Mouse (Mus musculus) limb, embryonic 11.5 days (tissue): Measurements from ENCODE around the gene Mixl1. TPM values are rescaled to one million over a fixed set of nuclear protein-coding genes. Genes with fewer than 3 reads are reported as not detected.

Source experiments
- ATAC-seq: fragments of 200-750 bp; cut with Nextera tagmentation; 2 replicates; pipeline ENCODE4 v1.8.0; 2017; ENCODE audit warnings: low read depth; ENCODE audit not compliant: insufficient number of reproducible peaks, low FRiP score, low TSS enrichment
- DNase-seq: peaks from one replicate; pipeline ENCODE4 v3.0.0-alpha.2; 2015; ENCODE audit warnings: low spot score
- H3K27ac ChIP-seq: fragments of 300-500 bp; sonication (generic); replicated peaks from 2 replicates; pipeline ENCODE4 v1.5.1; 2014; ENCODE audit warnings: low read depth, mild to moderate bottlenecking, low read length
- H3K27me3 ChIP-seq: fragments of 300-500 bp; sonication (generic); 2 replicates; pipeline ENCODE4 v1.6.1; 2014; ENCODE audit warnings: mild to moderate bottlenecking, low read length, mixed read lengths; ENCODE audit not compliant: control insufficient read depth, insufficient read depth
- H3K36me3 ChIP-seq: fragments of 300-500 bp; sonication (generic); 2 replicates; pipeline ENCODE4 v1.6.1; 2014; ENCODE audit warnings: mild to moderate bottlenecking, low read length, moderate library complexity, mixed read lengths; ENCODE audit not compliant: control insufficient read depth, insufficient read depth
- H3K4me1 ChIP-seq: fragments of 300-500 bp; sonication (generic); 2 replicates; pipeline ENCODE4 v1.6.1; 2014; ENCODE audit warnings: low read length, mixed read lengths; ENCODE audit not compliant: control insufficient read depth, insufficient read depth
- H3K4me2 ChIP-seq: fragments of 300-500 bp; sonication (generic); 2 replicates; pipeline ENCODE4 v1.6.1; 2014; ENCODE audit warnings: low read depth, mild to moderate bottlenecking, moderate library complexity; ENCODE audit not compliant: severe bottlenecking
- H3K4me3 ChIP-seq: fragments of 300-500 bp; sonication (generic); 2 replicates; pipeline ENCODE4 v1.5.1; 2014; ENCODE audit warnings: low read depth, low read length
- H3K9ac ChIP-seq: fragments of 300-500 bp; sonication (generic); 2 replicates; pipeline ENCODE4 v1.6.1; 2014; ENCODE audit warnings: mild to moderate bottlenecking, low read length
- H3K9me3 ChIP-seq: fragments of 300-500 bp; sonication (generic); 2 replicates; pipeline ENCODE4 v1.6.1; 2016; ENCODE audit warnings: low read length; ENCODE audit not compliant: control insufficient read depth
- WGBS: fragments of 180-500 bp; shearing (Covaris S2); extraction: QIAGEN DNeasy Blood & Tissue Kit; methylation state at CpG from one replicate; pipeline ENCODE4 v1.1.7; 2014; 5-methylcytosine and 5-hydroxymethylcytosine counted together
- polyA plus RNA-seq: library from polyadenylated mRNA; unstranded; fragments of >200 nt; fragmentation: Nextera tagmentation; extraction: Ambion mirVana; gene quantifications from 2 replicates; pipeline ENCODE4 v1.2.1, GENCODE M21; 2014

Mixl1 gene
- polyA plus RNA-seq: 0.15 and 0.18 TPM in 2 replicates

DNA sequence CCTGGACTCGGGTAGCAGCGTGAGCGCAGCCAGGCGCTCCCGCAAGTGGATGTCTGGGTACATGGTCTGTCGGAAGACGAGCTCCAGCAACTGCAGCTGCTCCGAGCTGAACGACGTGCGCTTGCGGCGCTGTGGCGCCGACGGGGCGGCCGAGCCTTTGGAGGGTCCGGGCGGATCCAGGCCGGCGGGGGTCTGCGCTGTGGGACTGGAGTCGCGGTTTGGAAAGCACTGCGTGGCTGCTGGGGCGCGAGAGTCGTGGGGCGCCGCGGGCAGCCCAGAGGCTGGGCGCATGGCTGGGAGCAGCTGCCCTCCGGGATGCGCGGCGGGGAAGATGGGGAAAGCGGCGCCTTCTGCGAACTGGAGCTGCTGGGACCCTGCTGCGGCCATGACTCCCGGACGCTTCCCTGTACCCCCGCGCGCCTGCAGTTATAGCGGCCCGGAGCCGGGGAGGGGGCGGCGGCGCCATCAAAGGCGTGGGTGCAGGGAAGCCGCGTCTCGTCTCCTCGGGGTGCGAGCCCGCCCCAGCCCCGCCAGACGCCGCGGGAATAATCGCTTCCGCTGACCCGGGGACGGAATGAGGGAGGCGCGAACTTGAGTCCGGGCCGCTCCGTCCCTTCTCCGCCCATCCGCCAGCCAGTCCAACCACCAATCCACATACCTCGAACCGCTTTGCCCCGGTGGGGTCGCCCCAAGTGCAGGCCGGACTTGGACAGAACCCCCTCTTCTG is at the start of gene Mixl1:
Mixl1 (minus strand) TSS at position 409 of the 727 bp plus-strand sequence.
- Histone ChIP-seq H3K4me2 (peak within 1 kb of the TSS; percentile 64), H3K4me1 (peaks cover 5% of the 10 kb centered on the region; the same call in 1 of the 2 replicates), H3K4me3 (peak within 1 kb of the TSS; percentile 43), H3K9ac (no peak within 1 kb of the TSS; the same call in 1 of the 2 replicates), H3K36me3 (no peaks in the 10 kb centered on the region), H3K27me3 (peaks cover 31% of the 10 kb centered on the region), H3K27ac (no peak within 1 kb of the TSS), H3K9me3 (no peaks in the 10 kb centered on the region)
- DNase-seq: peak; percentile 62
- peak; percentile 54 for ATAC-seq
- WGBS: under 1% methylated on average over 74 of the region's 79 CpGs

DNA sequence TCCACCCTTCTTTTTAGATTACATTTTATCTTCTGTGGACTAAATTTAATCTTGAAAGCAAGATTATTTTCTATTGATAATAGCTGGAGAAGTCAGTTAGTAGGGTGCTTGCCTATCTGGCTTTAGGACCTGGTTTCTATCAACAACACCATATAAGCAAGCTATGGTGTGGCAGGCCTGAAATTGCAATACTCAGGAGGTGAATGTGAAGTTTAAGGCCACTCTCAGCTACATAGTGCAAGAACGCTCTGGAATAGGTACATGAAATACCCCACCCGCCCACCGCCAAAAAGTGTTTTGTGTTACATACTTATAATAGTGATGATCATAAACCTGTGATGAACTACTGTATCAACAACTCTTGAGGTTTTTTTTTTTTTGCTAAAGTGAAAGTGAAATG is 32.4 kb upstream of the Mixl1 start:
- H3K36me3 ChIP-seq: peaks cover 3% of the 10 kb centered on the region
- H3K27ac ChIP-seq: no peak overlapping the region
- 93% methylated on average over 3 of the region's 3 CpGs for WGBS
- H3K4me3 ChIP-seq: no peak overlapping the region
- ATAC-seq: no peak
- no peaks in the 10 kb centered on the region; the same call in 1 of the 2 replicates for H3K4me1 ChIP-seq
- H3K27me3 ChIP-seq: no peaks in the 10 kb centered on the region
- no peak overlapping the region for H3K4me2 ChIP-seq
- no peaks in the 10 kb centered on the region for H3K9me3 ChIP-seq
- no peak overlapping the region for H3K9ac ChIP-seq
- DNase-seq: no peak

DNA sequence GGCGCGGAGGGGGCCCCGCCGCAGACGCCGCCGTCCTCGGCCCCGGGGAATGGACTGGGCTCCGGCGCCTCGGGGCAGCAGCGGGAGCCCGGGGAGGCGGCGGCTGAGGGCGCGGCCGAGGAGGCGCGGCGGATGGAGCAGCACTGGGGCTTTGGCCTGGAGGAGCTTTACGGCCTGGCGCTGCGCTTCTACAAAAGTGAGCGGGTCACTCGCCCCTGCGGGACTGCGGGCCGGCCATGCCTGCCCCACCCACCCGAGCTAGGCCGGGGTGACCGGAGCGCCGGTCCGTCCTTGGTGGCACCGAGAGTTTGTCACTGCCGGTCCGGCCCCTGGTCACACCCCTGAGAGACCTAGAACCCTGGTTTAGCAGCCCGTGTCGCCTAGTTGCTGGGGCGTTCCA is 29.3 kb upstream of the Mixl1 start:
- H3K4me3 ChIP-seq: peak overlapping the region; percentile 97
- 0% methylated on average over 41 of the region's 42 CpGs for WGBS
- H3K36me3 ChIP-seq: no peaks in the 10 kb centered on the region
- H3K9me3 ChIP-seq: no peaks in the 10 kb centered on the region
- peak overlapping the region; percentile 50 for H3K4me2 ChIP-seq
- no peak for DNase-seq
- no peaks in the 10 kb centered on the region for H3K27me3 ChIP-seq
- peak overlapping the region; percentile 84 for H3K27ac ChIP-seq
- H3K4me1 ChIP-seq: no peaks in the 10 kb centered on the region; the same call in 1 of the 2 replicates
- no peak; the same call in 1 of the 2 replicates for ATAC-seq
- H3K9ac ChIP-seq: peak overlapping the region; percentile 96

DNA sequence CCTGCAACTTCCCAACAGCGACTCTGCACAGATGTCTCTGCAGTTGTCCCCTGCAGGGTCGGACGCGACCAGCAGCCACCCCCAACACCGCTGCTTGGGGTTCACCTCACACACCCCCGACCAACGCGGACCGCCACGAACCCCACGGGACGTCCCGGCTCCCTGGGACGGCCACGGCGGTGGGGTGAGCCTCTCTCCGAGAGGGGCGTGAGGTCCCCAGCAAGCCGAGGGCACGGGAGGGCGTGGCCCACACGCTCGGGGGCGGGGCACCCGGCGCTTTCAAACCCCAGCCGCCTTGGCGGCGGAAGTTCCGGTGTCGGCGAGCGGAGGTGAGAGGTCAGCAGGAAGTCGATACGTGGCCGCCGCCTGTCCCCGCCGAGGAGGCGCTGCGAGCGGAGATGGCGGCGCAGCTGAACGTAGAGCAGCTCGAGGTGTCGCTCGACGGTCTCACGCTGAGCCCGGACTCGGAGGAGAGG is 28.9 kb upstream of the Mixl1 start, which contains the start of gene Acbd3:
Acbd3 (plus strand) TSS at position 340 of the 476 bp plus-strand sequence.
- no peaks in the 10 kb centered on the region for H3K36me3 ChIP-seq
- H3K27ac ChIP-seq: peak within 1 kb of the TSS; percentile 84
- peak; percentile 92 for ATAC-seq
- H3K9me3 ChIP-seq: no peaks in the 10 kb centered on the region
- 0% methylated on average over 52 of the region's 52 CpGs for WGBS
- peak within 1 kb of the TSS; percentile 97 for H3K4me3 ChIP-seq
- peak within 1 kb of the TSS; percentile 96 for H3K9ac ChIP-seq
- no peaks in the 10 kb centered on the region; the same call in 1 of the 2 replicates for H3K4me1 ChIP-seq
- DNase-seq: peak; percentile 94
- no peaks in the 10 kb centered on the region for H3K27me3 ChIP-seq
- H3K4me2 ChIP-seq: peak within 1 kb of the TSS; percentile 56

DNA sequence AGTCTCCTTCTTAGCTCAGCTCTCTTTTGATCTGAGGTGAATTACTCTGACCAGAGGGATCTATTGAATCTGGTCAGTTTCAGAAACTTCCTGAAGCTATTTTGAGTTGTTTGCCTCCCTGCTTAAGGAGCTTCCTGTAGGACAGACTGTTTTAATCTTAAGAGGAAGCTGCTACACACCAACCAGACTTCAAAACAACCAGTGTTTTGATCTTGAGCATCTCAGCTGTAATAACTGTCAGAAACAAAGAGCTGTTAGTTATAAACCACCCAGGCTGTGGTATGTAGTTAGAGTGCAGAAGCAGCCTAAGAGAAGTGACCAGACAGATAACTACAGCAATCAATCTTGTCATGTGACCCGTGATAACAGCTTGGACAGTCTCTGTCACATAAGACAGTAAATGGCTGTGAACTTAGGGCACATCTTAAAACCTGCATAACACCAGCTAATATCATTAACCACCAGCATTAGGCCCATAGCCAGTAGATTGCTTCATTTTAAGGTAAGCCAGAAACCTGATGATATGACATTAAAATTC is 26.9 kb upstream of the Mixl1 start:
- ATAC-seq: no peak
- no peak overlapping the region for H3K4me2 ChIP-seq
- H3K27ac ChIP-seq: no peak overlapping the region
- no peaks in the 10 kb centered on the region; the same call in 1 of the 2 replicates for H3K4me1 ChIP-seq
- H3K36me3 ChIP-seq: no peaks in the 10 kb centered on the region
- no peak overlapping the region for H3K9ac ChIP-seq
- H3K27me3 ChIP-seq: no peaks in the 10 kb centered on the region
- no peak overlapping the region for H3K4me3 ChIP-seq
- H3K9me3 ChIP-seq: no peaks in the 10 kb centered on the region
- 17% methylated on average over 1 of the region's 1 CpGs for WGBS
- no peak for DNase-seq

DNA sequence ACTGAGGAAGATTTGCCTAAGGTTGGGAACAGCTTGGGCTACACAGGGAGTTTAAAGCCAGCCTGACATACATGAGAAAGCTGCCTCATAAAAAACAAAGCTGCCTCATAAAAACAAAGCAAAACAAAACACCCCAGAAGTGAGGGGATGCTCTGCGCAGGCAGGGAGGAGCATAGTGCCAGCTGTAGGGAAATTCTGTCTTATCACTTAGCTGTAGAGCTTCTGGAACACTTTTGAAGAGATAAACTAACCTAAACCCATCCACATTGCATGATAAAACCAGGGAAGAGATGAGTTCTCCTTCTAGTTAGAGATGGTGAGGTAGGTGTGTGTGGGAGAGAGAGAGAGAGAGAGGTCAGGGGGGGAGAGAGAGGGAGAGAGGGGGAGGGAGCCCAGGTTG is 25.8 kb upstream of the Mixl1 start:
- Histone ChIP-seq H3K27me3 (no peaks in the 10 kb centered on the region), H3K27ac (no peak overlapping the region), H3K36me3 (no peaks in the 10 kb centered on the region), H3K9me3 (no peaks in the 10 kb centered on the region), H3K4me3 (no peak overlapping the region), H3K4me1 (no peaks in the 10 kb centered on the region; the same call in 1 of the 2 replicates), H3K9ac (no peak overlapping the region), H3K4me2 (no peak overlapping the region)
- 61% methylated on average over 1 of the region's 1 CpGs for WGBS
- DNase-seq (no peak), ATAC-seq (no peak)

DNA sequence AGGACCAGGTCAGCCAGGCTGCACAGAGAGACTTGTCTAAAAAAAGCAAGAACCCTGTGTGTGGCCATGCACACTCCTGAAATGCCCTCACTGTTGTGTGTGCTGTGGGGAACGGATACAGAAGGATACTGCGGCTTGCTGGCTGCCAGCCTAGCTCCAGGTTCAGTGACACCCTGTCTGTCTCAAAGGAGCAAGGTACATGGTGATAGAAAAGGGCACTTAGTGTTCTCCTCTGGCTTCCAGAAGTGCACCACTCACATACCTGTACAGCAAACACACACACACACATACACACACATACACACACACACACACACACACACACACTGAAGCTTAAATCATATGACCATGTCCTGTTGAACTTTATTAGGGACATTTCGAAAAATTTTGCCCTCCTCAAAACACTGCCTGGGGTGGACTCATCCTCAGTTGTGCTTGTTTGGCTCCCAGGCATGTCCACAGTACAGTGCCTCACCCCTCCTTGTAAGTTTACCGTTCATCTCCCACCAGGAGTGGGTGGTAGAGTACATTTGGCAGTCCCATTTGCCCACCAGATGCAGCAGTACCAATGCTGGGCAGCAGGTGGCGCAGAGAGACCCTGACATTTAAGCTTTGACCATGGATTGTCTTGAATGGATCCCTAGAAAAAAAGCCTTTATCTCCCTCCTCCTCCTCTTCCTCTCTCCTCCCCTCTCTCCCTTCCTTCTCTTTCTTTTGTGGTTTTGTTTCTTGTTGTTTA is 23.3 kb upstream of the Mixl1 start:
- Histone ChIP-seq H3K27ac (no peak overlapping the region), H3K9ac (no peak overlapping the region), H3K9me3 (no peaks in the 10 kb centered on the region), H3K36me3 (no peaks in the 10 kb centered on the region), H3K4me3 (no peak overlapping the region), H3K27me3 (no peaks in the 10 kb centered on the region), H3K4me2 (no peak overlapping the region), H3K4me1 (no peaks in the 10 kb centered on the region; the same call in 1 of the 2 replicates)
- DNase-seq (peak; percentile 93), ATAC-seq (no peak)
- 50% methylated on average over 5 of the region's 5 CpGs for WGBS

DNA sequence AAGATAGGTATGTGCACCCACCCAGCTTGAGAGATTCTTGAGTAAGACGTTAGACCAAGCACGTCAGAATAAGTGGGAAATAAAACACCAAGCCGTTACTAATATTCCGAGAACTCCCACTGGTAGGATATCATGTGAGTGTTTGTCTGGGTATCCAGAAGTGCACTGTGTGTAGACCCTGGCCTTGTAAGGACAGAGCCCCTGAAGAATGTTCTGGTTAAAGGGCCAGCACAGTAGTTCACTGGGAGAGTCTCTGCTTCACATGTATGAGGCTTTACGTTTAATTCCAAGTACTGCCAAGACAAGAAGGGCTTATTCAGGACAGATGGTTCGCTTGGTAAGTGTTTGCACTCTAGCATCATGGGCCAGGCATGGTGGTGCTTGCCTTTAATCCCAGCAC is 22.6 kb upstream of the Mixl1 start:
- no peak overlapping the region for H3K4me2 ChIP-seq
- 91% methylated on average over 6 of the region's 6 CpGs for WGBS
- no peaks in the 10 kb centered on the region for H3K4me1 ChIP-seq
- no peaks in the 10 kb centered on the region for H3K9me3 ChIP-seq
- H3K4me3 ChIP-seq: no peak overlapping the region
- H3K36me3 ChIP-seq: no peaks in the 10 kb centered on the region
- DNase-seq (no peak), ATAC-seq (no peak)
- H3K27me3 ChIP-seq: no peaks in the 10 kb centered on the region
- H3K9ac ChIP-seq: no peak overlapping the region
- no peak overlapping the region for H3K27ac ChIP-seq
